Mouse (Mus musculus): Measurements from ENCODE around the gene Crocc2. TPM values are rescaled to one million over a fixed set of nuclear protein-coding genes. Genes with fewer than 3 reads are reported as not detected.

Gene Crocc2
- polyA plus RNA-seq, 1 experiment from 2014 or later, result 0.14 TPM

GRCm38 (mm10) chr1:93135036-93135526, 33.4 kb upstream of the Crocc2 start, which contains the start of gene Agxt:
Gene Agxt (plus strand): TSS chr1:93135240.
- WGBS, result 83% methylated on average over 12 of the region's 12 CpGs

GRCm38 (mm10) chr1:93138534-93138933, 30.0 kb upstream of the Crocc2 start:
- 71% methylated on average over 6 of the region's 6 CpGs for WGBS
- Histone ChIP-seq H3K27ac (ENCODE audit: low read depth, low read length) (no peak overlapping the region), H3K4me1 (ENCODE audit: control insufficient read depth, insufficient read depth, low read length) (no peaks in the 10 kb centered on the region), H3K27me3 (ENCODE audit: control insufficient read depth, insufficient read depth, low read length) (no peaks in the 10 kb centered on the region), H3K36me3 (ENCODE audit: control insufficient read depth, insufficient read depth, low read length) (no peaks in the 10 kb centered on the region), H3K4me2 (replicated peaks; ENCODE audit: low read depth, low read length) (no peak overlapping the region), H3K9ac (ENCODE audit: low read depth, low read length) (no peak overlapping the region), H3K9me3 (ENCODE audit: control insufficient read depth, low read length) (no peaks in the 10 kb centered on the region), H3K4me3 (ENCODE audit: low read length) (no peak overlapping the region)
- no peak; the same call in 1 of the 2 replicates for ATAC-seq (ENCODE audit: low FRiP score, low TSS enrichment)

More at GRCm38 (mm10) chr1:93135036-93135526, 33.4 kb upstream of the Crocc2 start, which contains the start of gene Agxt:
- no peaks in the 10 kb centered on the region for H3K36me3 ChIP-seq (ENCODE audit: control insufficient read depth, insufficient read depth, low read length)
- no peaks in the 10 kb centered on the region for H3K27me3 ChIP-seq (ENCODE audit: control insufficient read depth, insufficient read depth, low read length)
- H3K9me3 ChIP-seq (ENCODE audit: control insufficient read depth, low read length), result no peaks in the 10 kb centered on the region
- no peaks in the 10 kb centered on the region for H3K4me1 ChIP-seq (ENCODE audit: control insufficient read depth, insufficient read depth, low read length)
- H3K27ac ChIP-seq (ENCODE audit: low read depth, low read length), result no peak within 1 kb of the TSS
- H3K9ac ChIP-seq (ENCODE audit: low read depth, low read length), result no peak within 1 kb of the TSS
- no peak within 1 kb of the TSS for H3K4me3 ChIP-seq (ENCODE audit: low read length)
- no peak for ATAC-seq (ENCODE audit: low FRiP score, low TSS enrichment)
- no peak within 1 kb of the TSS for H3K4me2 ChIP-seq (replicated peaks; ENCODE audit: low read depth, low read length)

- H3K4me2 ChIP-seq (replicated peaks; ENCODE audit: low read depth, low read length), result no peak overlapping the region
- no peak overlapping the region for H3K27ac ChIP-seq (ENCODE audit: low read depth, low read length)
- WGBS, result 79% methylated on average over 7 of the region's 7 CpGs
- H3K9ac ChIP-seq (ENCODE audit: low read depth, low read length), result no peak overlapping the region
- no peaks in the 10 kb centered on the region for H3K27me3 ChIP-seq (ENCODE audit: control insufficient read depth, insufficient read depth, low read length)
- no peaks in the 10 kb centered on the region for H3K36me3 ChIP-seq (ENCODE audit: control insufficient read depth, insufficient read depth, low read length)
- H3K4me1 ChIP-seq (ENCODE audit: control insufficient read depth, insufficient read depth, low read length), result no peaks in the 10 kb centered on the region
- H3K9me3 ChIP-seq (ENCODE audit: control insufficient read depth, low read length), result no peaks in the 10 kb centered on the region
- no peak overlapping the region for H3K4me3 ChIP-seq (ENCODE audit: low read length)
- ATAC-seq (ENCODE audit: low FRiP score, low TSS enrichment), result no peak
These were observed 28.8 kb upstream of the Crocc2 start for GRCm38 (mm10) chr1:93139713-93140112.

- 94% methylated on average over 1 of the region's 1 CpGs for WGBS
- H3K4me2 ChIP-seq (replicated peaks; ENCODE audit: low read depth, low read length), result no peak overlapping the region
- no peaks in the 10 kb centered on the region for H3K27me3 ChIP-seq (ENCODE audit: control insufficient read depth, insufficient read depth, low read length)
- H3K9ac ChIP-seq (ENCODE audit: low read depth, low read length), result no peak overlapping the region
- H3K9me3 ChIP-seq (ENCODE audit: control insufficient read depth, low read length), result no peaks in the 10 kb centered on the region
- H3K36me3 ChIP-seq (ENCODE audit: control insufficient read depth, insufficient read depth, low read length), result no peaks in the 10 kb centered on the region
- no peak for ATAC-seq (ENCODE audit: low FRiP score, low TSS enrichment)
- no peaks in the 10 kb centered on the region for H3K4me1 ChIP-seq (ENCODE audit: control insufficient read depth, insufficient read depth, low read length)
- H3K4me3 ChIP-seq (ENCODE audit: low read length), result no peak overlapping the region
- H3K27ac ChIP-seq (ENCODE audit: low read depth, low read length), result no peak overlapping the region
These were observed 25.7 kb upstream of the Crocc2 start for GRCm38 (mm10) chr1:93142871-93143270.

GRCm38 (mm10) chr1:93144176-93144575, 24.3 kb upstream of the Crocc2 start:
- H3K27ac ChIP-seq (ENCODE audit: low read depth, low read length), result no peak overlapping the region
- no peaks in the 10 kb centered on the region for H3K9me3 ChIP-seq (ENCODE audit: control insufficient read depth, low read length)
- H3K4me1 ChIP-seq (ENCODE audit: control insufficient read depth, insufficient read depth, low read length), result no peaks in the 10 kb centered on the region
- H3K9ac ChIP-seq (ENCODE audit: low read depth, low read length), result no peak overlapping the region
- H3K4me3 ChIP-seq (ENCODE audit: low read length), result no peak overlapping the region
- no peak overlapping the region for H3K4me2 ChIP-seq (replicated peaks; ENCODE audit: low read depth, low read length)
- H3K27me3 ChIP-seq (ENCODE audit: control insufficient read depth, insufficient read depth, low read length), result no peaks in the 10 kb centered on the region
- no peaks in the 10 kb centered on the region for H3K36me3 ChIP-seq (ENCODE audit: control insufficient read depth, insufficient read depth, low read length)
- no peak for ATAC-seq (ENCODE audit: low FRiP score, low TSS enrichment)
- WGBS, result 74% methylated on average over 9 of the region's 9 CpGs

GRCm38 (mm10) chr1:93150907-93151661, 17.4 kb upstream of the Crocc2 start:
- WGBS, result 81% methylated on average over 2 of the region's 2 CpGs
- H3K36me3 ChIP-seq (ENCODE audit: control insufficient read depth, insufficient read depth, low read length), result no peaks in the 10 kb centered on the region

GRCm38 (mm10) chr1:93157566-93157965, 11.0 kb upstream of the Crocc2 start:
- Histone ChIP-seq H3K4me1 (ENCODE audit: control insufficient read depth, insufficient read depth, low read length) (0 out of 2 replicates have a peak, but pooled peaks cover 6% of the 10 kb centered on the region), H3K4me3 (ENCODE audit: low read length) (no peak overlapping the region), H3K27me3 (ENCODE audit: control insufficient read depth, insufficient read depth, low read length) (no peaks in the 10 kb centered on the region), H3K9ac (ENCODE audit: low read depth, low read length) (no peak overlapping the region), H3K9me3 (ENCODE audit: control insufficient read depth, low read length) (no peaks in the 10 kb centered on the region), H3K36me3 (ENCODE audit: control insufficient read depth, insufficient read depth, low read length) (no peaks in the 10 kb centered on the region), H3K4me2 (replicated peaks; ENCODE audit: low read depth, low read length) (no peak overlapping the region), H3K27ac (ENCODE audit: low read depth, low read length) (no peak overlapping the region)
- no peak for ATAC-seq (ENCODE audit: low FRiP score, low TSS enrichment)
- 81% methylated on average over 4 of the region's 4 CpGs for WGBS

More at GRCm38 (mm10) chr1:93150907-93151661, 17.4 kb upstream of the Crocc2 start:
- Histone ChIP-seq H3K9ac (ENCODE audit: low read depth, low read length) (no peak overlapping the region), H3K9me3 (ENCODE audit: control insufficient read depth, low read length) (no peaks in the 10 kb centered on the region), H3K4me2 (replicated peaks; ENCODE audit: low read depth, low read length) (no peak overlapping the region), H3K27me3 (ENCODE audit: control insufficient read depth, insufficient read depth, low read length) (no peaks in the 10 kb centered on the region), H3K4me3 (ENCODE audit: low read length) (no peak overlapping the region), H3K27ac (ENCODE audit: low read depth, low read length) (no peak overlapping the region), H3K4me1 (ENCODE audit: control insufficient read depth, insufficient read depth, low read length) (no peaks in the 10 kb centered on the region)
- no peak for ATAC-seq (ENCODE audit: low FRiP score, low TSS enrichment)

- H3K27me3 ChIP-seq (ENCODE audit: control insufficient read depth, insufficient read depth, low read length), result no peaks in the 10 kb centered on the region
- ATAC-seq (ENCODE audit: low FRiP score, low TSS enrichment), result no peak
- 78% methylated on average over 8 of the region's 8 CpGs for WGBS
- 0 out of 2 replicates have a peak, but pooled peaks cover 6% of the 10 kb centered on the region for H3K4me1 ChIP-seq (ENCODE audit: control insufficient read depth, insufficient read depth, low read length)
- H3K27ac ChIP-seq (ENCODE audit: low read depth, low read length), result no peak overlapping the region
- H3K4me3 ChIP-seq (ENCODE audit: low read length), result no peak overlapping the region
- H3K4me2 ChIP-seq (replicated peaks; ENCODE audit: low read depth, low read length), result no peak overlapping the region
- no peaks in the 10 kb centered on the region for H3K36me3 ChIP-seq (ENCODE audit: control insufficient read depth, insufficient read depth, low read length)
- H3K9ac ChIP-seq (ENCODE audit: low read depth, low read length), result no peak overlapping the region
- H3K9me3 ChIP-seq (ENCODE audit: control insufficient read depth, low read length), result no peaks in the 10 kb centered on the region
These were observed 9.6 kb upstream of the Crocc2 start for GRCm38 (mm10) chr1:93158916-93159315.

All from kidney, embryonic 14.5 days (tissue).